Mouse (Mus musculus) hindlimb bud, embryonic 11.5 days (tissue): ENCODE data around the gene Ppm1h.

Source experiments
- DNase-seq: peaks from one replicate; pipeline ENCODE4 v3.0.0-alpha.2; 2012; ENCODE audit warnings: low read depth, low spot score; ENCODE audit errors: extremely low spot score

The Ppm1h gene

GRCm38 (mm10) chr10:122803906-122804305, 125.3 kb downstream of the Ppm1h start:
- DNase-seq: no peak

GRCm38 (mm10) chr10:122805866-122806265, 127.3 kb downstream of the Ppm1h start:
- DNase-seq: no peak

DNA sequence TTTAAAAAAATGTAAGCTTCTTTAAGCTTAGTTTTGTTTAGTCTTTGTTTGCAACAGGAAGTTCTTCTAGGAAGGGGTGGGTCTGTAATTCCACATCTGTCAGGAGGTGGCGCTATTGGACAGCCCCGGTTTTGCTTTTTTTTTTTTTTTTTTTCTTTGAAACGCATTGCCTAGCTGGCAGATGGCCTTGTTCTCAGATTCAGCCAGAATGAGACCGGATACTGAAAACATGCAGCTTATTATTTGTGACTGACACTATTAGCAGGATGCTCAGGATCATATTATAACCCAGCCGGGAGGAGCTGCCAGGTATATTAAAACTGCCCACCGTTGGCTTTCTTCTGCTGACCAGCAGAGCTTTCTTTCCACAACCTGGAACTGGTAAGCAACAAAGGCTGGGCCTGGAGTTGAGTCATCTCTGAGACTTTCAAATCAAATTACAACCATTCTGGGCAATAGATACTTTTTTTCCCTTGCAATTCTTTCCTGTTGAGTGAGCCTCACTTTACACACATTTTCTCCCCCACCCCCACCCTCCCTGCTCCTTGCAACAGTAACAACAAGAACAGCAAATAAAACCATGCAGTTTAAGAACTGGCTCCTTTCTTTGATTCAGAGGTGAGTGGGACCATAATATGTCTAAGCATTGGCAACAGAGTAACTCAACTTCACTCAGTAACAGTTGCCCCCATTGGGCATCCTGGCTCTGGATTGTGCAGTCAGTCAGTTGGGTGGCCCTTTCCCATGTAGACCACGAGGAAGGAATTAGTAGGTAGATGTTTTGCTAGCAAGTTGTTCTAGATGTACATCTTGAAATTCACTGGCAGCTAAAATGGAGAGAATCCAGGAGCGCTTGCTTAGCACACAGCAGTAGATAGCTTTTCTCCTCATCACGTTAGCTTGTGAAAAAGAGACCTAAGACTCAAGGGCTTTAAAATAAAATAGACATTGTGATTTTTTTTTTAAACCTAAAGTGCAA, 128.9 kb downstream of the Ppm1h start:
- DNase-seq: peak; percentile 85

- no peak for DNase-seq
Observed at GRCm38 (mm10) chr10:122808186-122808585, 129.6 kb downstream of the Ppm1h start.

DNA sequence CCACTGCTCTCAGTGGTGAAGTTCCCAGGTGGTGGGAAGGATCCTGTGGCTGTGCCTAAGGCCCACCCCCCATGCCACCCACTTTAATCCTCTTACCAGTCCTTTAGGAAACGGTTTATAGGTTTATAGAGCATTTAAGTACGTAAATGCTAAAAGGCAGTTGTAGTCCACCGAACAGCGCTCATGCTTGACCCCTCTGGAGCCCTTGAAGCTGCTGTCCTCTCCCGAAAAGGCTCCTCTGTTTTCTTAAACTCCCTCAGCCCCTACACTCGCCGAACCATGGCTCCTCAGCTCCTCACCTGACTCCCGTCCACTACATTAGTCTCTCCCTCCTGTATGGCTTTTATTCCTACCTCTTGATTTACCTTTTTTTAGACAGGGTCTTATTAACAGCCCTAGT, 131.3 kb downstream of the Ppm1h start:
- DNase-seq: no peak

- no peak for DNase-seq
Observed at GRCm38 (mm10) chr10:122815094-122815493, 136.5 kb downstream of the Ppm1h start.

DNA sequence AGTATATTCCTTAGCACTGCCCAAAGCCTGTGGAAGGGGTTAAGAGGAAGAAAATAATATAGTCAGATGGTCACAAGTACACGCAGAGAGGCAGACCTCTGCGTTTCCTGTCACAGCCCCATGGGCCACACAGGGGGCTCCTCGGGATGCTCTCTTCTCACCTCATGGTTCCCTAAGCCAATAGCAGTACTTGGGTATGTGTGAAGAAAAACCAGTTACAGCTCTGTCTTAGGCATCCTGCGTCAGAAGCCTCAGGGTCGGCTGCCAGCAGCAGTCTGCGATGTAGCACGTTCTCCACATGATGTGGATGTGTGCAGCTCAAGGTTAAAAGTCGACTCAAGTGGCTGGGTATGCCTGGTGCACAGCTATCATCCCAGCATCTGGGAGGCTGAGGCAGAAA, 139.2 kb downstream of the Ppm1h start:
- no peak for DNase-seq

GRCm38 (mm10) chr10:122819808-122820207, 141.2 kb downstream of the Ppm1h start:
- no peak for DNase-seq

DNA sequence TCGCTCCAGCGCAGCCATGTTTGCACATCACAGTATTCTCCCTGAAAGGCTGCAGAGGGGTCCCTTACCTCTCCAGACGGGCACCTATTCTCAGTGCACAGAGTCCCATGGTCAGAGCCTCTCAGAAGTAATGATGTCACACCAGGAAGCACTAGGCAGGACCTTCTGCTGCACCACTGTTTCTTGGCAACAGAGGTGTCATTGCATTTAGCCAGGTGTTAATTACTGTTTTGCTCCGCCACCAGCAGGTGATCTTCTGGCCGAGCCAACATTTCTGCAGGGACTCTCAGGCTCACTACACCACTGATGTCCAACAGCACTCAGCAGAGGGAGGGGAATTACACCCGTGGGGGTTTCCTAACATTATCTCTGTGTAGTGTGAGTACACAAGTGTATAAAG, 143.0 kb downstream of the Ppm1h start:
- no peak for DNase-seq

- DNase-seq: no peak
Observed at GRCm38 (mm10) chr10:122823642-122824041, 145.1 kb downstream of the Ppm1h start.

- peak; percentile 57 for DNase-seq
Observed at GRCm38 (mm10) chr10:122826696-122827331, 148.3 kb downstream of the Ppm1h start.

DNA sequence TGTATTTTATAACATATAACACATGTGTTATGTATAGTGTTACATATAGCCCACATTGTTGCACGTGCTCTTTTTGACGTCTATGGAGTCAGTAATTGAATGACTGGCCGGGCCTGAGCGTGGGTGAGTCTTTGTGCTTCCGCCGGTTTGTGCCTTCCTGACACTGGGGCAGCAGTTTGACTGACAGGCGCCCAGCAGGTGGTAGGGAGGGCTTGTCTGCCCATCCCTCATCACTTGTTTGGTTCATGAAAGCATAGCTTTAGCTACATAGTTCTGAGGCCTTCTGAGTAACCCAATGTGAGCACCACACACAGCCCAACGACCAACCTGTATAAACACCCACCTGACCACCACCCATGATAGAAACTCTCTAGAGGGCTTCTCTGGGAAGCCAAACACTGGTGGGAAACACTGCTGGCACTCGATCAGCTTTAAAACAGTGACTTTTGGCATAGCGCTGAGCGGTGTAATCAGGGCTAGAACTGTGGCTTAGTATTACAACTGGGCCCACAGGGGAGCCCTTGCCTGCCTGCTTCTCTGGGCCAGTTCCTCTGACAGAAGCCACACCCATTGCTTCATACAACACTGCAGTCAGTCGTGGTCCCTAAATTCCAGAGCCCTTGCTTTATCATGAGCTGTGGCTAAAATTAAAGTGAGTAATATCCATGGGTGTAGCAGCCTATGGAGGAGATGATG, 149.3 kb downstream of the Ppm1h start:
- no peak for DNase-seq

DNA sequence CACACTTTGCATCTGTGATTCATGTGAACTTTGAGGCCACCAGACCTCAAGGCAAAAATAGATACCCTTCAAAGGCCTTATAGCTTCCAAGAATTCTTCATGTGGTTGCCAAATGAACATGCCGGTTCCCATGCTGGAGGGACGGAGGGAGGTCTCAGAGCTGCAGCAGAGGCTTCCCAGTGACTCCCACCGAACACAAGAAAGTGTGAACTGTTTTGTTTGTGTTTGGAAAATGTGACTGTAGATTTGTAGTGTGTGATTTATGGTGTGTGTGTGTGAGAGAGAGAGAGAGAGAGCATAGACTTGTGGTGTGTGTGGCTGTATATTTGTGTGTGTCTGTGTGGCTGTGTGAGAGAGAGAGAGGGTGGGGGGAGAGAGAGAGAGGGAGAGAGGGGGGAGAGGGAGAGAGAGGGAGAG, 151.2 kb downstream of the Ppm1h start:
- DNase-seq: no peak

GRCm38 (mm10) chr10:122830638-122831037, 152.1 kb downstream of the Ppm1h start:
- no peak for DNase-seq

DNA sequence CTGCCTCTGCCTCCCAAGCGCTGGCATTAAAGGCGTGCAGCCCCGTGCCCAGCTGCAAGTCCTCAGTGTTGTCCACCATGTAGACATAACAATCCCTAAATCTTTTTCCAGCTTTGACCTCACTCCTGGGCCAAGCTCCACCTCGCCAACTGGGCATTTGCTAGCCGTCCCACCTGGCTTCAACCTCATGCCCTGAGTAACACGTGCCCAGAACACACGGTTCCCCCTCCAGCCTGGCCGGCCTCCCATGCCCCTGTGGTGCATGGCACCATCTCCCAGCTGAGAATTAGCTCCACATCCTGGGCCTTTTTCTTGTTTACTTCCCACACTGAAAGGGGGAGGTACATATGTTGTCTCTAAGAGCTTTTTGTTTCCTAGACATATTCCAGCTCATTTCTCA, 163.5 kb downstream of the Ppm1h start:
- no peak for DNase-seq

DNA sequence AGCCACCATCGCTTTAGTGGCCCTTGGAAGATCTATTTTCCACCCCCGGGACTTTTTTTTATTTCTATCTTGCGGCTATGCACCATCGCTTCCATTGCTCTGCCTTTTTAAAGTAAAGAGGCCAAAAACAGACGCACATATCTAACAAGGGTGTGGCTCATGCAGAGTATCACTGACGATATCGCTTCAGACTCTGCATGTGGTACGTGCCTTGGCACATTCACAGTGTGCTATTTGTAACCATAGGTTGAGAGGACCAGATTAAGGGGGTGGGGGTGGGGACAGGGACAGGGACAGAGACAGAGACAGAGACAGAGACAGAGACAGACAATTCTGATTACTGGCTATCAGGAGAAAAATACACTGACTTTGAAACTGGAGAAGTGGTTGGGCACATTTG, 164.4 kb downstream of the Ppm1h start:
- DNase-seq: no peak

- DNase-seq: no peak
Observed at GRCm38 (mm10) chr10:122845471-122845870, 166.9 kb downstream of the Ppm1h start.

- no peak for DNase-seq
Observed at GRCm38 (mm10) chr10:122846476-122846875, 167.9 kb downstream of the Ppm1h start.

GRCm38 (mm10) chr10:122848020-122848457, 169.5 kb downstream of the Ppm1h start:
- DNase-seq: no peak

DNA sequence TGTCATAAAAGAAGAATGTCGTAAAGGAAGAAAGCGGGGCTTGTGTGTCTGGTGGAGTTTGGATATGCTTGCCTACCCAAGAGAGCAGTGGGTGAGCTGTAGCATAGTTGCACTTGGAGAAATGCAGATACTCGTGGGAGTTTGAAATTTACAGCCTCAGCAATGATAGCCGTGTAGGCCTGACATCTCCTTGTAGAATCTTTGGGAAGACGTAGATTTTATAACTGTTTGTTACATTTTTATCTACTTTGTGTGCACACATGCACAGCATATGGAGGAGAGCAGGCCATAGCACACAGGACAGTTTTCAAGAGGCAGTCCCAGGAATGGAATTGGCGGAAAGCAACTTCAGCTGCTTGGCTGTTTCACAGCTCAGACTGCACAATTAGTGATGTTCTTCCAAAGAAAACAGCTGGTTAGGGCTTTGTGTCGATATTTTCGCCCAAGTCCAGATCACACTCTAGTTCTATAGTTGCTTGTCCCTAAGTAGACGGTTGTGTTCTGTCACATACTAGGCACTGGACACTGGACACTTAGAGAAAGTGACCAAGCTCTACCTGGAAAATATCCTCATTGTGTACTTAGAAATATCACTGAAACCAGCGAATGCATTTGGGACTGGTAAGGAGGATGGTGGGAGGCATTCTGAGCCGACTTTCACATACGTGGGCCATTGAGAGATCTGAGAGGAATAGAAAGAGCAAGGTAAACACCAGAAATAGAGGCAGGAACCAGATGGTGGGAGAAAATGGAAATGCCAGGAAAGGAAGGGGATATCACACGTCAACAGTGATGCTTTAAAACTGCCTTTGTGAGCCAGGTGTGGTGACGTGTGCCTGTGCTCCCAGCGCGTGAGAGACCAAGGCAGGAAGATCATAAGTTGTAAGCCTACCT, 173.0 kb downstream of the Ppm1h start:
- no peak for DNase-seq

- DNase-seq: no peak
Observed at GRCm38 (mm10) chr10:122854571-122854970, 176.0 kb downstream of the Ppm1h start.
